Mouse (Mus musculus) thymus, adult 2 months (tissue): ENCODE measurements at regions not wholly inside any gene's neighbourhood (a gene's known extent, or its start where the extent isn't known, plus 50 kb on each side); places are given as distances from the start of the nearest gene placed in this dataset.

Experiments used
- DNase-seq: peaks from one replicate; pipeline ENCODE4 v3.0.0; 2021
- H3K27ac ChIP-seq: fragments of 200-500 bp; 2 replicates; pipeline ENCODE4 v1.5.1; 2012; ENCODE audit warnings: low read length, control low read depth; ENCODE audit not compliant: control insufficient read depth, insufficient read depth
- H3K27me3 ChIP-seq: fragments of 200-500 bp; 2 replicates; pipeline ENCODE4 v1.6.1; 2012; ENCODE audit warnings: mild to moderate bottlenecking, low read length, moderate library complexity, mixed read lengths; ENCODE audit not compliant: control insufficient read depth, insufficient read depth
- H3K36me3 ChIP-seq: fragments of 200-500 bp; 2 replicates; pipeline ENCODE4 v1.6.1; 2012; ENCODE audit warnings: mild to moderate bottlenecking, low read length, moderate library complexity; ENCODE audit not compliant: control insufficient read depth, insufficient read depth
- H3K4me1 ChIP-seq: fragments of 200-500 bp; replicated peaks from 2 replicates; pipeline ENCODE4 v1.6.1; 2012; ENCODE audit warnings: low read length; ENCODE audit not compliant: control insufficient read depth, insufficient read depth
- H3K4me3 ChIP-seq: fragments of 200-500 bp; 2 replicates; pipeline ENCODE4 v1.5.1; 2012; ENCODE audit warnings: mild to moderate bottlenecking, low read length, control low read depth, moderate library complexity; ENCODE audit not compliant: control insufficient read depth, insufficient read depth
- CTCF ChIP-seq: fragments of 200-500 bp; IDR thresholded peaks from 2 replicates; pipeline ENCODE4 v1.5.1; 2012; ENCODE audit warnings: mild to moderate bottlenecking, control low read depth, low read length, moderate library complexity, borderline replicate concordance; ENCODE audit not compliant: control insufficient read depth, poor library complexity, insufficient read depth; ENCODE audit errors: extremely low read depth
- POLR2A ChIP-seq: fragments of 200-500 bp; IDR thresholded peaks from 2 replicates; pipeline ENCODE4 v1.6.1; 2012; ENCODE audit warnings: mild to moderate bottlenecking, low read length, control low read depth, moderate library complexity; ENCODE audit not compliant: control insufficient read depth, poor library complexity, insufficient read depth; ENCODE audit errors: extremely low read depth
- WGBS: fragments of 180-500 bp; shearing (Covaris S2); methylation state at CpG from one replicate; pipeline ENCODE4 v1.1.7; 2018; 5-methylcytosine and 5-hydroxymethylcytosine counted together

DNA sequence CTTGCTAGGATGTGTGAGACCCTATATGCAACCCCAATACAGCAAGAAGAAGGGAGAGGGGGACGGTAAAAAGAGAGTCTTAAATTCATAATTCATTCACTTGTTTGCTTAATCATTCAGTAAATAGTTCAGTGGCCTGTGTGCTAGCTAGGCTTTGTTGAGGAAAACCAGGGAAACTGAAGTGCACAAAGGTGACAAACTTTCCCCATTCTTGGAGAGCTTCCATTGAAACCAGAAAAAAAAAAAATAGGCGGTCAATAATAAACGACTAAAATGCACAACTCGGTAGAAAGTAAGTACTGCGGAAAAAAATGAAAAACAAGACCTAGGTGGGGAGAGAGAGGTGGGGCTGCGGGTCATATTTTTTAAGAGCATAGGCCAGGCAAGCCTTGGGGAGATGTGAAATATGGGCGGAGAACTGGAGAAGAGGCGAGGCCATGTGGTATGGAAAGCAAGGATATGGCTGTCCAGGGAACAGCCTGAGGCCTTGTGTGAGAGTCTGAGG, 72.3 kb upstream of the Hes1 start:
- TF ChIP-seq POLR2A (no peak), CTCF (no peak)
- Histone ChIP-seq H3K4me3 (no peak overlapping the region), H3K27me3 (no peaks in the 10 kb centered on the region), H3K27ac (no peak overlapping the region), H3K4me1 (peaks cover 14% of the 10 kb centered on the region), H3K36me3 (no peaks in the 10 kb centered on the region)
- 91% methylated on average over 8 of the region's 8 CpGs for WGBS
- DNase-seq = no peak

- H3K36me3 ChIP-seq = no peaks in the 10 kb centered on the region
- peaks cover 14% of the 10 kb centered on the region for H3K4me1 ChIP-seq
- WGBS = 66% methylated on average over 7 of the region's 7 CpGs
- DNase-seq = no peak
- no peaks in the 10 kb centered on the region for H3K27me3 ChIP-seq
- TF ChIP-seq CTCF (no peak), POLR2A (no peak)
- no peak overlapping the region for H3K27ac ChIP-seq
- H3K4me3 ChIP-seq = no peak overlapping the region
Measured at GRCm38 (mm10) chr16:29993111-29993510, 71.1 kb upstream of the Hes1 start.

GRCm38 (mm10) chr16:29993535-29993934, 70.6 kb upstream of the Hes1 start:
- no peak overlapping the region for H3K27ac ChIP-seq
- H3K36me3 ChIP-seq = no peaks in the 10 kb centered on the region
- peaks cover 14% of the 10 kb centered on the region for H3K4me1 ChIP-seq
- WGBS = 94% methylated on average over 6 of the region's 6 CpGs
- DNase-seq = no peak
- no peak overlapping the region for H3K4me3 ChIP-seq
- TF ChIP-seq CTCF (no peak), POLR2A (no peak)
- H3K27me3 ChIP-seq = no peaks in the 10 kb centered on the region

DNA sequence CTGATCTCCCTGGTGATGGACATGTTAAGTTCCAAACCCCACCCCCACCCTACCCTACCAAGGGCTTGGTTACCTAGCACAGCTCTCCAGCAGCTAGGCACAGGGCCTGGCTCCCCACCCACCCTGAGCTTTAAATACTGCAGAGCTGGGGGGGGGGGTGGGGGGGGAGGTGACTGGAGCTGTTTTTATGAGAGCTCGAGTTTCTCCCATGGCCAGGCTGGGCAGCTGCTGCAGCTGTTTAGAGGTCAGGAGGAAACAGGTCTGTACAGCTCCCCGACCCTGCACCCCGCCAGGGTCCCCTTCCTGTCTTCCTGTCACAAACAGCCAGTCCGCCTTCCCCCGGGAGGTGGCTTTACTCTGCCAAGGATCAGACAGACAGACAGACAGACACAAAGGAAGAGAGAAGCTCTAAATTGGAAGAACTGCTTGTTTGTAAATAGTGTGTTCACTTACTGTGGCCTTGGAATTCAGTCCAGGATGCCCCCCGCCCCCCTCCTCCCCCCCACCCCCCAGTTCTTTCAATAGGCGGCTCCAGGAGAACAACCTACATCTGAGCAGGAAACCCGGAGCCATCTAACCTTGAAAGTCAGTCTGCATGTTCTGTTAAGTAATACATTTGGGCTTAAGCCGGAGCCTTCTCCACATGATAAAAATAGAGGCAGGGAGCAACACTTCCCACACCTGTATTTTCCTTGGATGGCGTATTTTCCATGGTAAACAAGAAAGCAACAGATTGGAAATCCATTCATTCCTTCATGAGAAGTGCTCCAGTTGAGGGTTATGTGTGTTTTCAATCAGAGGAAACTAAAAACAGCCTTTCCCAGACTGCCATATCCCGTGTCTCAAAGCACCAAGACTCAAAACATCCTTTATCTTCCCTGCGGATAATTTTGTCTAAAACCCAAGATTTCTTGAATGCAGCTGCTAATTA, 67.8 kb upstream of the Hes1 start:
- Histone ChIP-seq H3K27me3 (no peaks in the 10 kb centered on the region), H3K27ac (no peak overlapping the region), H3K4me3 (no peak overlapping the region), H3K36me3 (no peaks in the 10 kb centered on the region), H3K4me1 (peaks cover 14% of the 10 kb centered on the region)
- DNase-seq = peak; percentile 39
- 33% methylated on average over 12 of the region's 12 CpGs for WGBS
- no peak for TF ChIP-seq POLR2A
- TF ChIP-seq CTCF = no peak

- Histone ChIP-seq H3K27ac (no peak overlapping the region), H3K4me3 (no peak overlapping the region), H3K27me3 (no peaks in the 10 kb centered on the region; the same call in 1 of the 2 replicates), H3K4me1 (peaks cover 12% of the 10 kb centered on the region), H3K36me3 (no peaks in the 10 kb centered on the region)
- 99% methylated on average over 2 of the region's 2 CpGs for WGBS
- TF ChIP-seq POLR2A (no peak), CTCF (no peak)
- no peak for DNase-seq
Measured at GRCm38 (mm10) chr16:30000166-30000565, 64.0 kb upstream of the Hes1 start.

DNA sequence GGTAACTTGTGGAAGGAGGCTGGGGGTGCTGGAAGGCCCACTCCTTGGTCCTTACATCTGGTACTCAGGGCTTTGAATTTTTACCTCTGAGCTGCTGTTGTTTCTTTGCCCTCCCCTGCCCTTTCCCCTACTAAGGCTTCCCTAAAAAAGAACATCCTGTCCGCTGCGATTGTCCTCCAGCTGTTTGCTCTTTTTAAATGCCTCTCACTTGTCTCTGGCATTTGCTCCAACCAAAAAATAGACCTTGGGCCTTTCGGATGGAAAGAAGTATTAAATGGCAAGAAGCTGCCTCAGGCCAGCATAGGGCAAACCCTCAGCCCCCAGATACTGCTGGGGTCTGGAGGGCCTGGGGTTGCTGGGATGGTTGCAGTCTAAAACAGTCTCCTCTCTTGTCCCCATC, 59.1 kb upstream of the Hes1 start:
- 85% methylated on average over 3 of the region's 3 CpGs for WGBS
- DNase-seq = no peak

GRCm38 (mm10) chr16:30006826-30007225, 57.4 kb upstream of the Hes1 start:
- WGBS = 88% methylated on average over 4 of the region's 4 CpGs
- no peak overlapping the region for H3K4me3 ChIP-seq
- no peak for TF ChIP-seq CTCF
- H3K36me3 ChIP-seq = no peaks in the 10 kb centered on the region
- H3K27me3 ChIP-seq = no peaks in the 10 kb centered on the region; the same call in 1 of the 2 replicates
- no peak overlapping the region for H3K27ac ChIP-seq
- peaks cover 10% of the 10 kb centered on the region for H3K4me1 ChIP-seq
- no peak for DNase-seq

More for the DNA sequence above, 59.1 kb upstream of the Hes1 start:
- Histone ChIP-seq H3K4me1 (peaks cover 10% of the 10 kb centered on the region), H3K27me3 (no peaks in the 10 kb centered on the region; the same call in 1 of the 2 replicates), H3K4me3 (no peak overlapping the region), H3K27ac (no peak overlapping the region), H3K36me3 (no peaks in the 10 kb centered on the region)
- TF ChIP-seq POLR2A (no peak), CTCF (no peak)
